In the genomic region with DNA sequence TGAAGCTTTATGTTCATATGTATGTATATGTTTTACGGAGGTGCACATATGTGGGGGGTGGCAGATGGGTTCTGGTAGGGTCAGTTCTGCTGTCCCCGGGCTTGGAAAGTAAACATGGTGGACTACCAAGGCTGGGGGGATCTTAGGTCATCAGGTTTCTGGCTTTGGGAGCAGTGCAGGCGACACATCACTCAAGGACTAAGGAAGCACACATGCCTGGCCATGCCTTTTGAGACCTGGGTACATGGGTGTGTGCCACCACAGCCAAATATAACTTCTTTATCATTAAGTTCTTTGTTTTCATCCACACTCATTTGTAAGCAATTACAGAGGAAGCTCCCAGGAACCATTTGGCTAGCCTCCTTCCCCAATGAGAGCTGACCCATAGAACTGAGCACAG, we compare ENCODE assay signal across 20 mouse cellular contexts.
DNase-seq lines count a peak whose midpoint lies in the region; ATAC-seq and TF ChIP-seq lines count a peak whose summit lies in the region.
"Had no signal": no experiment of that assay in that cellular context is flagged by ENCODE, and none has a peak within 500 bp of the region (broad histone marks: within the 10 kb centered on the region; RNA-seq: fewer than 3 reads in every experiment).

No protein-coding gene starts in this region.

- peak; percentile 37 for DNase-seq in naive thymus-derived CD4-positive, alpha-beta T cell, adult 2 months (ENCODE audit: low read depth)
- no peak for DNase-seq in left cerebral cortex, postnatal 10 days (ENCODE audit: extremely low spot score in 1 of 2, low spot score in 2 of 2)
- DNase-seq: adrenal gland, adult 8-10 months; adrenal gland, postnatal 14 days; adrenal gland, postnatal 36 days; cerebellum, adult 11-12 months; cerebellum, adult 2 months; cerebellum, adult 9-10 months; cerebellum, postnatal 10 days; forebrain, postnatal 0 days had no signal

- H3K36me3 ChIP-seq in E14TG2a.4 (ENCODE audit: insufficient read depth, low read length) = no peaks in the 10 kb centered on the region; the same call in 1 of the 2 replicates
- H3K36me3 ChIP-seq: embryonic facial prominence, embryonic 13.5 days; forebrain, embryonic 10.5 days; forebrain, embryonic 15.5 days; G1E had no signal

- H3K9me3 ChIP-seq in E14TG2a.4 (ENCODE audit: low read length) = no peaks in the 10 kb centered on the region
- H3K9me3 ChIP-seq: embryonic facial prominence, embryonic 13.5 days; forebrain, embryonic 10.5 days; forebrain, embryonic 13.5 days; forebrain, embryonic 15.5 days had no signal

- no peak for TF ChIP-seq CTCF in E14TG2a.4 (conservative IDR thresholded peaks at IDR 0.05; ENCODE audit: low read length)
- no peak for TF ChIP-seq CTCF in embryonic fibroblast, embryonic 13.5 days (IDR thresholded peaks at IDR 0.05; ENCODE audit: borderline replicate concordance, insufficient read depth, low read length)

- no peaks in the 10 kb centered on the region for H3K27me3 ChIP-seq in E14TG2a.4 (ENCODE audit: insufficient read depth, low read length)
- H3K27me3 ChIP-seq: embryonic facial prominence, embryonic 13.5 days; forebrain, embryonic 15.5 days; Patski had no signal

- no peak for TF ChIP-seq POLR2A in embryonic fibroblast, embryonic 13.5 days (IDR thresholded peaks at IDR 0.05; ENCODE audit: low read depth, low read length)

- peak overlapping the region; percentile 8; the same call in 1 of the 2 replicates for H3K27ac ChIP-seq in embryonic fibroblast, embryonic 13.5 days (ENCODE audit: insufficient read depth, low read length)
- H3K27ac ChIP-seq: forebrain, embryonic 10.5 days; forebrain, embryonic 13.5 days; forebrain, embryonic 15.5 days had no signal

- peaks cover 69% of the 10 kb centered on the region for H3K4me1 ChIP-seq in E14TG2a.4 (replicated peaks; ENCODE audit: low read depth, low read length)
- peaks cover 7% of the 10 kb centered on the region; the same call in 1 of the 2 replicates for H3K4me1 ChIP-seq in embryonic fibroblast, embryonic 13.5 days (ENCODE audit: control insufficient read depth, insufficient read depth, low read length)

- intact Hi-C loops in left cerebral cortex, postnatal 10 days (cut with DNase I) = no loop called here

- 0 out of 2 replicates have a peak overlapping the region, but pooled peaks have one; percentile 13 for H3K4me3 ChIP-seq in E14TG2a.4 (replicated peaks; ENCODE audit: low read length)
- H3K4me3 ChIP-seq in embryonic fibroblast, embryonic 13.5 days (ENCODE audit: insufficient read depth, low read length) = no peak overlapping the region
- H3K4me3 ChIP-seq: embryonic facial prominence, embryonic 13.5 days; erythroblast, embryonic 14.5 days; forebrain, embryonic 10.5 days; forebrain, embryonic 13.5 days; forebrain, embryonic 15.5 days had no signal

- ATAC-seq in megakaryocyte-erythroid progenitor cell, adult 5-6 weeks (replicated peaks; ENCODE audit: low FRiP score, low TSS enrichment, poor library complexity, severe bottlenecking) = no peak
- ATAC-seq: forebrain, embryonic 13.5 days; forebrain, embryonic 15.5 days; forebrain, postnatal 0 days; Patski had no signal
